Mouse (Mus musculus): ENCODE measurements at regions not wholly inside any gene's neighbourhood (a gene's known extent, or its start where the extent isn't known, plus 50 kb on each side); places are given as distances from the start of the nearest gene placed in this dataset.

DNA sequence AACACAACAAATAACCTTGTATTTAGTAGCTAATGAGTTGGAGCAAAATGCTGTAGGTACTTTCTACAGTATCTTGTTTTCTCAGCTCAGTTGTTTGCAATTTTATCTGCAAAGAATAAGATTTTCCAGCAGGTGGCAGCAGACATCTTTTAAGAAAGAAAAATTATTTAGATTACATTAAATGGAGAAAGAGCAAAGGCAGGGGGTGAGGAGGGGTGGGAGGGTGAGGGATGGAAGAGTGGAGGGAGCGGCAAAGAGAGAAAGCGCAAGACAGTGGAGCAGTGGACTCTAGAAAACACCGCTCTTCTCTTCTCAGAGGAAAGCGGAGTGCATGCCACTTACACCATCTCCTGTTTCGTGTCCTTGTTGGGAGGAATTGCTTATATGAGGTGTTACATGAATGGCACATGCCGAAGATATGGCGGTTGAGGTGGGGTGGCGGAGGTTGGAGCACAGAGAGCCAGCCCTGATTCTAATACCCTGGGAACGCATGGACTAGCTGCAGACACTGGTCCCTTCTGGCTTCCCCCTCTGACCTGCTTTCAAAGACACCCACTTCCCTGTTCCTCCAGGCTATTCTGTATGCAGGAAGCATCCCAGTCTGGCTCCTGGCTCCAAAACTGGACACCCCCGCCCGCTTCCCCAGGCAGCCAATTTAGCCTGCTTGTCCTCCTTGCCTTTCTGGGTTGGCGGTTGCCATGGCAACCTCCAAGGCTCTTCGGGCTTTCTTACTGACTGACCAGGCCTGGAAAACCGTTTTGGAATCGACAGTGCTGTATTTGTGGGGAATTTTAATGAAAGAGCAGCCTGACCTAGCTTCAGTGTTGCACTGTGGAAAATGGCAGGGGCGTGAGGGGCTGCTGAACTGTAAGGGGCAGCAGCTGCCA lies 309.3 kb upstream of the Myo3a start:
- TF ChIP-seq POLR2A (IDR thresholded peaks at IDR 0.05; ENCODE audit: borderline replicate concordance, extremely low read depth, low read depth, low read length) (no peak), CTCF (IDR thresholded peaks at IDR 0.05; ENCODE audit: insufficient read depth, low read length) (no peak)

Data from lung, adult 2 months (tissue).